Mouse (Mus musculus) cerebellum, adult 2 months (tissue): ENCODE results near the gene Veph1. TPM values are rescaled to one million over a fixed set of nuclear protein-coding genes. Genes with fewer than 3 reads are reported as not detected.

Experiments used
- DNase-seq, 2 experiments: peaks; one replicate each; pipeline ENCODE4 v3.0.0; 2021
- H3K27ac ChIP-seq: fragments of 200-500 bp; 2 replicates; pipeline ENCODE4 v1.5.1; 2012; ENCODE audit warnings: low read length, control low read depth, inconsistent platforms; ENCODE audit not compliant: insufficient read depth
- H3K27me3 ChIP-seq: fragments of 200-500 bp; 2 replicates; pipeline ENCODE4 v1.6.1; 2012; ENCODE audit warnings: inconsistent platforms, mild to moderate bottlenecking, low read length, moderate library complexity; ENCODE audit not compliant: control insufficient read depth, insufficient read depth
- H3K4me1 ChIP-seq: fragments of 200-500 bp; 2 replicates; pipeline ENCODE4 v1.6.1; 2011; ENCODE audit warnings: low read length; ENCODE audit not compliant: control insufficient read depth, insufficient read depth
- H3K4me3 ChIP-seq: fragments of 200-500 bp; replicated peaks from 2 replicates; pipeline ENCODE3; 2011; ENCODE audit warnings: mild to moderate bottlenecking, low read depth, low read length, control low read depth; ENCODE audit not compliant: insufficient read depth
- CTCF ChIP-seq: fragments of 200-500 bp; IDR thresholded peaks from 2 replicates; pipeline ENCODE4 v1.5.1; 2011; ENCODE audit warnings: low read depth, mild to moderate bottlenecking, control low read depth, low read length, moderate library complexity, borderline replicate concordance; ENCODE audit not compliant: insufficient read depth
- POLR2A ChIP-seq: fragments of 200-500 bp; IDR thresholded peaks from 2 replicates; pipeline ENCODE4 v1.6.1; 2011; ENCODE audit warnings: low read length, control low read depth, borderline replicate concordance; ENCODE audit not compliant: insufficient read depth
- WGBS: fragments of 180-500 bp; shearing (Covaris S2); methylation state at CpG from one replicate; pipeline ENCODE4 v1.1.7; 2018; 5-methylcytosine and 5-hydroxymethylcytosine counted together
- polyA plus RNA-seq: library from polyadenylated mRNA; depleted of rRNA; stranded (reverse); fragments of >200 nt; gene quantifications from 2 replicates; pipeline ENCODE4 v1.2.3, GENCODE M21; 2012; rRNA removed

Veph1 gene
- polyA plus RNA-seq, 1 experiment = 0.08 TPM

DNA sequence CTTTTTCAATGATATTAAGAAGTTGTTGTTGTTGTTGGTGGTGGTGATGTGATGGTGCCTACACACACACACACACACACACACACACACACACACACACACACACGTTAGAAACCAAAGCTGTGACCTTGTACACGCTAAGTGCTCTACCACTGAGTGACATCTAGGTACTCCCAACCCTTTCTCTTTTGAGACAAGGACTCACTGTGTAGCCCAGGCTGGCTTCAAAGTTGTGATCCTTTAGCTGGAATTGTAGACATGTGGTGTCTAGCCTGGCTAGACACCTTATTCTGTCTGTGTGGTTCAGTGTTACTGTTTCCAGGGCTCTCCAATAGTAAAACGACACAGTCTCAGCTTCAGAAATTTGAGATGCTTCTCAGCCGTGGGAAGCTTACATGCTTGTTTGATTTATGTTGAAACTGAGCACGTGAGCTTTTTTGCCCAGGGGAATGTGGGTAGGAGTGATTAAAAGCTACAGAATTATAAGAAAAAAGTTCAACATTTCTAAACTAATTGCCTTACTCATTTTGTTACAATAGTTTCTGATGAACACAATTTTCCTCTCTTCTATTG is 272.3 kb downstream of the Veph1 start:
- Histone ChIP-seq H3K27ac (no peak overlapping the region), H3K4me3 (no peak overlapping the region), H3K4me1 (no peaks in the 10 kb centered on the region), H3K27me3 (no peaks in the 10 kb centered on the region)
- TF ChIP-seq POLR2A (no peak), CTCF (no peak)
- 72% methylated on average over 5 of the region's 5 CpGs for WGBS
- DNase-seq = no peak

DNA sequence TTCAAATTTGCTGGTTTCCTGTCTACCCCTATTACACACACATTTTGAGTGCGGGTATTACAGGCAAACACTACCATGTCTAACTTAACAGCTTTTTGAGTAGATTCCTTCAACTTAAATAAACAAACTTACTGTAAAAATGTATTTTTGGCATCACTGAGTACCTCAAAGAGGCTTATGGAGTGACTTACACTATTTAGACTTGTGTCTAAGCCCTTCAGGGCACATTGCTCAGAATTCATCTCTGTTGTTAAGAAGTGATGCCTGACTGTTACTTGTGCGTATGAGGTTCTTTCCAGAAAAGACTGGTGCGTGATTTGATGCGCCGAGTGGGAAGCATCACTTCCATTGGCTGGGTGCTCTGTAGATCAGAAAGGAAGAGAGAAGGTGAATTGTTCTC is 277.5 kb downstream of the Veph1 start:
- DNase-seq = no peak
- Histone ChIP-seq H3K4me1 (no peaks in the 10 kb centered on the region), H3K27ac (no peak overlapping the region), H3K27me3 (no peaks in the 10 kb centered on the region), H3K4me3 (no peak overlapping the region)
- WGBS = 95% methylated on average over 5 of the region's 5 CpGs
- TF ChIP-seq CTCF = no peak
- TF ChIP-seq POLR2A = no peak

DNA sequence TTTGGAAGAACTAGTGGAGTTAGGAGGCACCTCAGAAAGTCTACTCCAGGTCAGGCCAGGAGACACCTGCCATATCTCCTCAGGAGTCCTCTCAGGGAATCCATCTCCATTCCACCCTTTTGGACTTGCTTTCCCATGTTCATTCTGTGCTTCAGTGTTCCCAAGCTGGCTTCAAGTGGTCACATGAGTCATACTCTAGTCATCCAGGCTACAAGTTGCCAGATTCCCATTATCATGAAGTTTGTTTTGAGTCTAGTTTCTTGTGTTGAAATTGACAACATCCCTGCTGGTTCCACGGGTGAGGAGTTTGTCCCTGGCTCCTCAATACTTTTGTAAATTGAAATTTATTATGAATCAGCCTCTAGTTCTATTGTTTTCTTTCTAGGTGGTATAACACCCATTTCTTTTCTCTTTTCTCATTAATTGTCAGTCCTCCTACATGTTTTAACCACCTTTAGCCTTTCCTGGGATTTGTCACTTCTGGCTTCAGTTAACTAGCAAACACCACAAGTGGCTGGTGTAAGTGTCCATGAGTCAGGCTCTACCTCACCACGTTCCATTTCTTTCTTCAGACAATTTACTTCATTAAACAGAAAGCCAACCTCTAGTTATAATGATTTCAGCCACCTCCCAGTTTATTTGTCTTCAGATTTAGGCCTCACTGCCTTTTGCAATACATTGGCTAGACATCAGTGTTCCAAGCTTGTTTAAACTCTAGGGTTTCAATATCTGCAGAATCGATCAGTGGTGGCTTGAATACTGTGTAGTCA is 288.8 kb downstream of the Veph1 start:
- TF ChIP-seq CTCF = no peak
- TF ChIP-seq POLR2A = no peak
- 76% methylated on average over 3 of the region's 3 CpGs for WGBS
- Histone ChIP-seq H3K27me3 (no peaks in the 10 kb centered on the region), H3K4me3 (no peak overlapping the region), H3K27ac (no peak overlapping the region), H3K4me1 (no peaks in the 10 kb centered on the region)
- DNase-seq = no peak

DNA sequence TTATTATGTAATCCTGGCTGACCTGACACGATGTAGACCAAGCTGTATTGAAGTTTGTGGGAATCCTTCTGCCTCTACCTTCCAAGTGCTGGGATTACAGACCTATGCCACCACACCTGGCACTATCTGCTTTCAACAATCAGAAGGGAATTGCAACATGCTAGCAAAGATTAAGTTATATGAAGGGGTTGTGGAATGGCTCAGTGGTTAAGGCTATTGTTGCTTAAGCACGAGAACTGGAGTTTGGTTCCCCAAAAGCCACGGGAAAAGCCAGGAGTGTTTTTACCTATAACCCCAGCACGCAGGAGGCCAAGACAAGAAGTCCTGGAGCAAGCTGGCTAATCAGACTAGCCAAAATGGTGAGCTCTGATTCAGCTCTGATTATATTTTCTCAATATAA is 291.6 kb downstream of the Veph1 start:
- no peak overlapping the region for H3K27ac ChIP-seq
- no peaks in the 10 kb centered on the region for H3K4me1 ChIP-seq
- DNase-seq = no peak
- no peak for TF ChIP-seq POLR2A
- no peak for TF ChIP-seq CTCF
- 84% methylated on average over 4 of the region's 4 CpGs for whole genome bisulfite sequencing
- no peaks in the 10 kb centered on the region for H3K27me3 ChIP-seq
- no peak overlapping the region for H3K4me3 ChIP-seq

DNA sequence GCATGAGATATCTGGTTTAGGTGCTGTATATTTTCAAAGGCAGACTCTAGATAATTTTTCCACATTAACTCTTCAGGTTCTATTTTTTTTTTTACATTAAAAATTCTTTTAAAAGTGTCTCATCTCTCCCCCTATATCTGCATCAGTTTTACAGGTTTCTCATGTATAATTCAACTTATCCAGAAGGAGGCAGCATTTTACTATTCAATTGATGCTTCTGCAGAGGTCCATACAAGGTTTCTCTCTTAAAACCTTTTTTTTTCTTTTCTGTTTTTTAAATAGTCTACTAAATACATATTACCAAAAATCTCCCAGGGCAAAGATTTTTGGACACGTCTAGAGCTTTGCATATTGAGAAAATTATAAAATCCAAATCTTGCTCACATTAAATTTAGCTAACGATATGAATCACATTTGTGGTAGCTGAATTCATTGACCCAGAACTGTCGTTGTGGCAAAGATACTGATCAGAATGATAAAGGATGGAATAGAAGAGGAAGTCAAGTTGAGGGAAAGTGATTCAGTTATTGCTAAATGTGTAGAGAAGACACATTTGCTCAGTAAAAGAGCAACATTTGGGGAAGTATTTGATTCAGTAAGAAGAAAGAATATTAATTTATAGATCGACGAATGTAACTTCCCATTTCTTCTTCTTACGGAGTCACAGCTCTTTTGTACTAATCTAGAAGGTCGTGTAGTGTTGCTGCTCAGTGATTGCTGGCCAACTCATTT is 292.3 kb downstream of the Veph1 start:
- Histone ChIP-seq H3K27me3 (no peaks in the 10 kb centered on the region), H3K4me3 (no peak overlapping the region), H3K27ac (no peak overlapping the region), H3K4me1 (no peaks in the 10 kb centered on the region)
- no peak for TF ChIP-seq CTCF
- TF ChIP-seq POLR2A = no peak
- DNase-seq = no peak
- WGBS = 61% methylated on average over 7 of the region's 7 CpGs

Other genes with a start within 250 kb of the Veph1 start
- gene Ptx3, start 76.9 kb downstream of the Veph1 start, polyA plus RNA-seq = 0.39 and 0.41 TPM in 2 replicates